Mouse (Mus musculus): ENCODE data around the gene Gpbp1l1.

Gene Gpbp1l1

DNA sequence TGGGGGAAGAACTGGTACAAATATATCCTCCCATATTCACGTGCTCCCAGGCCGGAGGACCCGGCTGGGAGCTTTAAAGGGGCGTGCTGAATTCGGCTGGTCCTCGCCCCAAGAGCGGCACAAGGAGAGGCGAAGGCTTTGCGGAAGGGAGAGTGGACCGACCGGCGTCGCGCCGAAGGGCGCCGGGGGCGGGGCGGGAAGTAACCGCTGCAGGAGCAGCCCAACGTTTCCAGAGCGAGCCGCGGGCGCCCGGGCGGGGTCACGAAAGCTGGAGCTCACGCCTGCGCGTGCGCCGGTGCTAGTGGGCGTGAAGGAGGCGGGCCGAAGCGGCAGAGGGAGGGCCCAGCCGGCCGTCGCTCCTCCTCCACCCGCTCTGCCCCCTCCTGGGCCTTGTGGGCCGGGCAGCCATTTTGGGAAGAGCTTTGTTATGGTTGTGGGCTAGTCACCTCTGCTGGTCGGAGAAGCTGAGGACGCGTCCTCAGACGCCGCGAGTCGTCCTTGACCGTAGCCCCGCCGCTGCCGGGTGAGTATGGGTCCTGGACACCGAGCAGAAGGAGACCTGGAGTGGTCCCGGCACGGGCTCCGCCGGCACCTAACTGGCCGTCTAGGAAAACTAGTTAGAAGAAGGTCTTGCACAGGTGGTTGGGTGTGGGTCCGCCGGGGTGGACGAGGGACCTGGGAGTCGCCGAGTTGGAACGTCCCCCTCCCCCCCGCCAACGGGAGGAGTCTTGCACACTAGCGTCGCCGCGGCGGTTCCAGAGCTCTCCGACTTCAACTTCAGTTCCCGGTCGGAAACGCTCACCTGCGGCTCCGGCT, at the start of gene Gpbp1l1:
TSS of gene Gpbp1l1 (plus strand) at position 353 of the 816 bp plus-strand sequence.
- peak; percentile 98 for DNase-seq (ENCODE audit: low read depth, low spot score)

DNA sequence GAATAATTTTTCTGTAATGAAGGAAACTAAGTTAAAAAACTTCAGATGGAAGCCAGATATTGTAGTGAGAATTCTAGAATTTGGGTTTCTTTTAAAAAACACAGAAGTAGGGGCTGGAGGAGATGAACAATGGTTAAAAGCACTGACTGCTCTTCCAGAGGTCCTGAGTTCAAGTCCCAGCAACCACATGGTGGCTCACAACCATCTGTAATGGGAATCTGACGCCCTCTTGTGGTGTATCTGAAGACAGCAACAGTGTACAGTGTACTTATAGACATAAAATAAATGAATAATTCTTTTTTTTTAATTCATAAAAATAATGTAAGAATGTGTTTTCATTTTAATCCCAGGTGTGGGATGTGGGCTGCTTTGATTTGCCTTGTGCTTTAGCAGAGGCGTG, 26.3 kb upstream of the Gpbp1l1 start:
- DNase-seq (ENCODE audit: low read depth, low spot score): no peak

DNA sequence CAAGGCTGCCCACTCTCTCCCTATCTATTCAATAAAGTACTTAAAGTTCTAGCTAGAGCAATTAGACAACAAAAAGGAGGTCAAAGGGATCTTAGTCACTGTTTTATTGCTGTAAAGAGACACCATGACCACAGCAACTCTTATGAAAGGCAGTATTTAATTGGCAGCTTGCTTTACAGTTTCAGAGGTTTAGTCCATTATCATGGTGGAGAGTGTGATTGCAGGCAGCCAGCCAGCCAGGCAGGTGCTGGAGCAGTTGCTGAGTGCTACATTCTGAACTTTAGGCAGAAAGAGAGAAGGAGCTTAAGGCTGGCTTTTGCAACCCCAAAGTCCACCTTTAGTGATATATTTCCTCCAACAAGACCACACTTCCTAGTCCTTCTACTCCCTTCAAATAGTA, 21.1 kb upstream of the Gpbp1l1 start:
- DNase-seq (ENCODE audit: low read depth, low spot score): no peak

DNA sequence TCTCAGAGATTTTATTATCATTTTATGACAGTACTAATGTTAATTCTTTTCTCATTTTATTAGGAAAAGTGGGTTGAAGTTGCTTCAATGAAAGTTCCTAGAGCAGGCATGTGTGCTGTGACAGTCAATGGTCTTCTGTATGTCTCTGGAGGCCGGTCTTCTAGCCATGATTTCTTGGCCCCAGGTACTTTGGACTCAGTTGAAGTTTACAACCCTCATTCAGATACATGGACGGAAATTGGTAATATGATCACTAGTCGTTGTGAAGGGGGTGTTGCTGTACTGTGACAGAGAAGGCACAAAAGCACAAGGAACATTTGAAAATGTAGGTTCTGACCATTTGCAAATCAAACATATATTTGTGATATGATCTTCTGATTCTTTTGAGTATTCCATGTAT, 19.7 kb upstream of the Gpbp1l1 start:
- no peak for DNase-seq (ENCODE audit: low read depth, low spot score)

DNA sequence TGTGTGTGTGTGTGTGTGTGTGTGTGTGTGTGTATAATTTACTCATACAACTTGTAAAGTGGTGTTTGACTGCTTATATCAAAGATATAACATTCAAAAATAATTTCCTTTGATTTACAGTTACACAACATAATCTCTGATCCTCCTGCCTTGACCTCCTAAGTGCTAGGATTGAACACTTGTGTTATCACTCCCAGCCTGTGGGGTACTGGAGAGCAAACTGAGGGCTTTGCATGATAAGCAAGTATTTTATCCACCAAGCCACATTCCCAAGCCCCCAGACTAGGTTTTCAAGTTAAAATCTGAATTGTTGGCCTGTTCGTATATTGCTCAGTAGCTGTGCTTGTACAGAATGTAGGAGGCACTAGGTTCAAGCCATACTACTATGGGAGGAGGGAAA, 7.0 kb upstream of the Gpbp1l1 start:
- DNase-seq (ENCODE audit: low read depth, low spot score): no peak

DNA sequence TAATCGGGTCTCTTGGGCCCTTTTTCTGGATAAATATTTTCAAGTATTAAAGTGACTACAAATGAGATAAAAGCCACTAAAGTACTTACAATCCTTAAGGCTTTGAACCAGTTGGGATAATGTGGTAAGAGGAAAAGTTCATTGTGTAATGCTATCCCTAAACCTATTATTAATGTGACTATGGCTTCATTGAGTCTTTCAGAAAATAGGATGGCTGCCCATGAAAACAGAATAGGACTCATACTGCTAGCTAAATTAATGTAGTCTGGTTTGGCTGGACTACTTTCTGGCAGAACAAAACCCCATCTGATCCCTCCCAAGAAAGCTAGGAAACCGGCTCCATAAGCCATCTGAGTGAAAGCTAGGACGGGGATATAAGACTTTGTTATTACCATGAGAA, 4.4 kb upstream of the Gpbp1l1 start:
- no peak for DNase-seq (ENCODE audit: low read depth, low spot score)

DNA sequence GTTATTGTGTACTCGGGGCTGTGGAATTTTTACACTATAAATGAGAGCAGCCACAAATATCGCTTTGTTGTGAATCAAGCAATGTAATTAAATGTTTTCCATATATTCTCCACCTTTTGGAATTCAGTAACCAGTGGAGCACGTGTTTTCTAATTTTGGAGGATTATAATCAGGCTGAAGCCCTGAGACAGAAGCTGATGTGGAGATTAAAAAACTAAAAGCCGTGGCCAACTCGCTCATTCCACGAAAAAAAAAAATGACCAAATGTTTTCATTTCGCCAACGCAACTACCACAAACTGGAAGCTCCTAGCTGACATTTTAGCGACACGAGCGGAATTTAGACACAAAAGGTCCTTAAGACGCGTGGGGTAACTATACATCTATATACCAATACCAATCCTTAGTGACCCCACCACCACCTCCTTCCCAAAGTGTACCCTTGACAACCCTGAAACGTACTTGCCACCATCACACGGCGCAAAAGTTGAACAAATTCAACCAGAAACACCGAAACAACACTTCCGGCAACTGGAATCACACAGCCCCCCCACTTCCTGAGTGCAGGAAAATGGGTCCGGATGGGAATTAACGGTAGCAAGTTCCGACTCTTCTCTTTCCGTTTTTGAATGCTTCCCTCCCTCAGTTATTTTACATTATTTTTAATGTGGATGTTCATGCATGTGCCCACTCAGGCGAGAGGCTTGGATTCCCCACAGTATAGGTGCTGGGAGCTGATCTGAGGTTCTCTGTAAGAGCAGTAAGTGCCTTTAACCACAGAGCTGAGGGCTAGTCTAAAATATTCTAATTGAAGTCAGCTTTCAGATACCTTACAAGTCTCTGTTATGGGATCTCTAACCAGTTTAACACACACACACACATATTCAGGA, 1.8 kb upstream of the Gpbp1l1 start, which contains the start of gene Tmem69:
TSS of gene Tmem69 (minus strand) at position 524 of the 888 bp plus-strand sequence.
- DNase-seq (ENCODE audit: low read depth, low spot score): peak; percentile 94

DNA sequence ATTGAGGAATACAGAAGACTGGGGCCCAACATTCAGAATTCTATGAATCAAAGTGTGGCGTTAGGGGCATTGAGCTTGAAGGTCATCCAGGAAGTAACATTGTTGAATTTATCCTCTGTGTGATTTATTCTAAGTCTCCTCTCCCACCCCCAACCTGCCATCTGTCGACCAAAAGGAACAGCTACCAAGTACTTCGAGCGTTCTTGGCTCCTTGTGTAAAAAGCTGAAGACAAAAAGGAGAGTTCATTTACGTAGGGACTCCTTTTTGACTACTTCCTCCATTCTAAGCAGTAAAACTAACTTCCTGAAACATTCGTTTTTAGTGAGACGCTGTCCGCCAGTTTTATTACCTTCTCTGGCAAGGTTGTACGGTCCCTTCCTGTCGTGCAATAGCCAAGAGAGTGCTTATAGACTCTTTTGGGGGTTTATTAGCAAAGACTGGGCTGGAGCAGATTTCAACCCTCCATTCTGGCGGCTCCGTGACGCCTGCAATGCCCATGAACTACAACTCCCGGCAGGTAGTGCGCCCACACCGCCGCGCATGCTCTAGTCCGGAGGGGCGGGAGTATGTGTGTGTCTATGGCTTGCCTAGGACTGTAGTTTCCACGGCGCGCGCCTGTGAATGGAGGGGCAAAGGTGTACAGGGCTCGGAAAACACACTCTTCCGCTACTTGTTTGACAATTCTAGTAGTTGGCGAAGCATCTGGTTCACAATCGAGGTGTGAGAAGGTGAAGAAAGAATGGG, 725 bp upstream of the Gpbp1l1 start:
- peak; percentile 97 for DNase-seq (ENCODE audit: low read depth, low spot score)

DNA sequence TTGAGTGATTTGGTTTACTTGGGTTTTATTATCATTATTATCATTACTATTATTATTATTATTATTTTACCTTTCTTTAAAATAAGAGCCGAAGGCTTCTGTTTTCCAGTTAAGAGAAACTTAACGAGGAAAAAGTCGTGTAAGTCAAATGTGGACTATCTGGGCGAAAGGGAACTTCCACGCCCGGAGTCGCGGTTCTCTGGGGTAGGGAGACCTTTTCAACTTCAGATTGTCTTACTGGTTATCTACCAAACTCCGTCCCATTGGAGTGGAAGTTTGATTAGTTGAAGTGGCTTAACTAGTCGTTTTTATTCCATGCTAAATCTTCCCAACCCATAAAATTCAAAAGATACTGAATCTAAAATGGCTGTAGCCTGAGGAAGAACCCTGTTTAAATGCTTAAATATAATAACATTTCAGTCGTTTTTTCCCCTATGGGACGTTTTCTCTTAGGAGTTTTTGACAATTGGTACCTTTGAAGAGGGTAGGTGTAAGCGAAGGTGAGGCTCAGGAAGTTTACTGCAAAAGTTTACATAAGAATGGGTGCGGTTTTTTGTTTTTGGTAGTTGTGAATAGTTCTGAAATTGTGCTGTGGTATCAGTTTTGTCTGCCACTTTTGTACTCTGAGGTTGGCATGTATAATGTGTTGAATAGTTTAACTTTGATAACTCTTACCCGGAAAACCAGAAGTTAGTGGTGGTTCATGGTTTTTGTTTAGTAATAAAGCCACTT, 859 bp downstream of the Gpbp1l1 start:
- no peak for DNase-seq (ENCODE audit: low read depth, low spot score)

DNA sequence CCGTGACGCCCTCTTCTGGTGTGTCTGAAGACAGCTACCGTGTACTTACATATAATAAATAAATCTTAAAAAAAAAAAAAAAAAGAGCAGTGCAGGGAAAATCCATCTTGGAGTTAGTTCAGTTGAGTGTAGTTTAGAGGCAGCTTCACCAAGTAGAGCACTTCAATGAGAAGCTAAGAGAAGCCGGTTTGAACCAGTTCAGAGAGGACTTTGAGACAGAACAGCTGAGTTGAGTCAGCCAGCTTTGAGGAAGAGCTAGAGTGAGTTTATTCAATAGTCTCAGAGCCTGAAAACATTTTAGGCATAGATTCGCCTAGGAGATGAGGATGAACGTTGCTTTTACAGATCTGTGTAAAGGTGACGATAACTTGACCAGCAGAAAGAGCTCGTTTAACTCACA, 38.3 kb downstream of the Gpbp1l1 start:
- DNase-seq (ENCODE audit: low read depth, low spot score): no peak

DNA sequence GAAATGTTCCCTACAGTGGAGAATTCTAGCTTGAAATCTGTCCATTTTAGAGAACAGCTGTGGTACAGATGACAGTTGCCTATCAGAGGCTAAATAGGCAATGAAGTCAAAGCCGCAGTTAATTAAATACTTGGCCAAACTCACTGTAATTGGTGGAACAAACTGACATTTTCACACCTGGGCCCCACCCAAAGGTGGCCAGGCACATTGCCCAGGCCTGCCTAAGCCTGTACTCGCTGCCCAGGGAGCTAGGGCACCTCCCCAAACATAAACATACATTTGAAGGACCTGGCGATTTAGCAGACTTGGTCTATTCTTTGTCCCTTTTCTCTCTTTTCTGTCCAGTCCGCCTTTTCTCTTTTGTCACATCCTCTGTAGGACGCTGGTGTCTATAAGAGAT, 38.9 kb downstream of the Gpbp1l1 start, which contains the start of gene Ccdc17:
TSS of gene Ccdc17 (plus strand) at position 276 of the 400 bp plus-strand sequence.
- DNase-seq (ENCODE audit: low read depth, low spot score): peak; percentile 12

DNA sequence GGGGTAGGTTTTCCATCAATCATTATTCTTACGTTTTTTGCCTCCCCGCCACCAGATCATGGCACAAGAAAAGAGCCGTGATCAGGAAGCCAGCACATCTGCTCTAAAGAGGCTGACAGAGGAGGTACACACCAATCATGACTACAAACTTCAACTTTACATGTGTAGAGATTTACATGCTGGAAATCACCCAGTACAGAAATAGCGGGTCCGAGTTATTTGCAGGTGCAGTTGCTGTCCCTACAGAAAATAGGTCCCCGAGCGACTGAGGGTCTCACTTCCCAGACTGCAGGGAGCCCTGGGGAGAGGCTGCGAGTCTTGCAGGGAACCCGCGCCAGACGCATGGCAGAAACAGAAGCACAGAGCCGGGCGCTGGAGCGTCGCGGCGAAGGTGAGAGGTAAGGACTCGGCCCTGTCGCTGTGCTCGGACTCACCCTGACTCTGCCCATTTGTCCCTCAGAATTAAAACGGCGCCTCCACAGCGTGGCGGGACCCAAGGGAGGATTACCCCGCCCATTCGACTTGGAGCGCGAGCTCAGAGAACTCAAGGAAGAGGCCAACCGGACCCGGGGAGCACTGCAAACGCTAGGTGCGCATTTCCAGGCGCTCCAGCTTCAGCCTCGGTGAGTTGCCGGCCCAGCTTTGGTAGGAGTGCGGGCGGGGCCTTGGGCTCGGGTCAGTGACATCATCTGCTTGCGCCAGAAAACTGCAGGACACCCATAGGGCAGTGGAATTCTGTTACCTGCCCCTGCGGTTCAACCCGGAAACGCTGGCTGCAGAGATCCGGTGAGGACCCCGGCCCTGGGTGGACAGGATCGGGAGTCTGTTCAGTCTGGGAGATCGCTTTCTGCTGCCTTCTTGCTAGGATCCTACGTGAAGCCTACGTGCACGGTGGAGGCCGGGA, 39.8 kb downstream of the Gpbp1l1 start:
- DNase-seq (ENCODE audit: low read depth, low spot score): peak; percentile 98

DNA sequence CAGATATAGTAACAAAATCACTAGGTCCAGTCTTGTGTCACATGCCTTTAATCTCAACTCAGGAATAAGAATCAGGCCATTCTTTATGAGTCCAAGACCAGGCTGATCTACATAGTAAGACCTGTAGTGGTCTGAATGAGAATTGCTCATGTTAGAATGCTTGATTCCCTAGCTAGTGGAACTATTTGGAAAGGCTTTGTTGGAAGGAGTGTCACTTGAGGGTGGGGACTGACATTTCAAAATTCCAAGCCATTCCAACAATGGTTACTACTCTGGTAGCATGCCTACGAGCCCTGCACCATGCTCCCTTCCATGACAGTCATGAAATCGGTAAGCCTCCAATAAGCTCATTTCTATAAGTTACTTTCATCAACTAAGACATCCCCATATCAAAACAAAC, 55.2 kb downstream of the Gpbp1l1 start:
- no peak for DNase-seq (ENCODE audit: low read depth, low spot score)

DNA sequence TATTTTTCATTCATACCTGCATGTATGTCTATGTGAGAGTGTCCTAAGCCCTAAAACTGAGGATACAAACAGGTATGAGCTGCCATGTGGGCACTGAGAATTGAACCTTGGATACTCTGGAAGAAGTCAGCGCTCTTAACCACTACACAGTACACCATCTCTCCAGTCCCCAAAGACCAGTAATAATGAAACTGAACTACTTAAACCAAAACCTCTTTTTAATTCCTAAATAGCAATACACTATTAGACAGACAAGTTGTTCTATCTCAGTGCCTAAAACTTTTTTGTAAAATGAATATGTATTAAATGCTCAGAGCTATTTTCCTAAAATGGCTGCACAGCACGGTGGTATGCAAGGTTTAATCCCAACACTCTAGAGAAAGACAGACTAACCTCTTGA, 57.8 kb downstream of the Gpbp1l1 start:
- DNase-seq (ENCODE audit: low read depth, low spot score): no peak

DNA sequence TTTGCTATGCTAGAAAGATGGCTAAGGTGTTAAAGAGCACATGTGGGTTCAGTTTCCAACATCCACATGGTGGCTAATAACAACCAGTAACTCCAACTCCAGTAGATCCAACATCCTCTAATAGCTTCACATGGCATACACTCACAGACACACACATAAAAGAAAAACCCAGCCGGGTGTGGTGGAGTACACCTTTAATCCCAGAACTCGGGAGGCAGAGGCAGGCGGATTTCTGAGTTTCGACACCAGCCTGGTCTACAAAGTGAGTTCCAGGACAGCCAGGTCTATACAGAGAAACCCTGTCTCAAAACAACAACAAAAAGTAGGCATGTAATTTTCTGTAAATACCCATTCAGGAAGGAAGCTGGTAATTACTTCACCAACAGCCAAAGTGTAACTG, 67.4 kb downstream of the Gpbp1l1 start:
- DNase-seq (ENCODE audit: low read depth, low spot score): no peak

DNA sequence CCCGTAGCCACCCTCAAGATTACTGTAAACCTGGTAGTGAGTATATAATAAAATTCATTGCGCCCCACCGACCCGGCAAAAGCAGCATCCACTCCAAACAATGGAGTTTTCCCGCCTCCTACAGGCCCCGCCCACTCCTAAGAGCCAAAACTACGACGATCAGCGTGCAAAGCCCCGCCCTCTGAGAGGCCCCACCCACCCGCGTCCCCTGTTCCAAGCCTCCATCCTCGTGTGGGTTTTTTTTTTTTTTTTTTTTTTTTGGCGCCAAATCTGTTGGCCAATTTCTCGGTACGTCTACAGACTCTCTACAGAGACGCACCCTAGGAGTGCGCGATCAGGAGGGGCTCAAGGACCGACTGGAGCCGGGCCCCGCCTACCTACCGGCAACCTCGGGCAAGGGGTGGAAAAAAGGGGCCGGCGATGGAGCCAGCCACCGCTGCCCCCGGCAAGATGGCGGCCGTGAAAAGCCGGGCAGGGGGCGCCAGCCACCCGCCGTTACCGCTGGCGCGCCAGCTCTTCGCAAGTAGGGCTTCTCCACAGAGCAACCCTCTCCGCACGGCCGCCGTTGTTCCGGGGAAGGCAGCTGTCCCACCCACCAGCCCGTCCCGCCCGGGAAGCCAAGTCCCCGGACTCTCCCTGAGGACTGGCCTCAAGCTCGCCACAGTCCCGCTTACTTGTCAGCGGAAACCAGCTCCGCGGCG, 69.3 kb downstream of the Gpbp1l1 start:
- DNase-seq (ENCODE audit: low read depth, low spot score): peak; percentile 88

DNA sequence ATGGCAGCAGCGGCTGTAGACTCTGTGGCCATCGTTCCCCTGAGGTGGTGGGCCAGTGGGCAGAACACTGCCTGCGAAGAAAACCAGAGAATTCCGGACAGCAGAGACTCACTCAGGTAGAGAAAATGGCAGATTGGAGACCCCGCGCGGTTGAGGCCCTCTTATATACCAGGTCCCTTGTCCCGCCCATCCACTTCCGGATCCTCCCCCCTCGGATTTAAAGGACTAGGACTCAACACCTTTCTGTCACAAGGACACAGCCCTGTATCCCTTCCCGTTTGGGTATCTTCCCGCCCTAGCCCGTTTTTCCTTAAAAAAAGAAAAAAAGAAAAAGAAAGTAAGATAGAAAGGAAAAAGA, 69.9 kb downstream of the Gpbp1l1 start:
- DNase-seq (ENCODE audit: low read depth, low spot score): peak; percentile 95

DNA sequence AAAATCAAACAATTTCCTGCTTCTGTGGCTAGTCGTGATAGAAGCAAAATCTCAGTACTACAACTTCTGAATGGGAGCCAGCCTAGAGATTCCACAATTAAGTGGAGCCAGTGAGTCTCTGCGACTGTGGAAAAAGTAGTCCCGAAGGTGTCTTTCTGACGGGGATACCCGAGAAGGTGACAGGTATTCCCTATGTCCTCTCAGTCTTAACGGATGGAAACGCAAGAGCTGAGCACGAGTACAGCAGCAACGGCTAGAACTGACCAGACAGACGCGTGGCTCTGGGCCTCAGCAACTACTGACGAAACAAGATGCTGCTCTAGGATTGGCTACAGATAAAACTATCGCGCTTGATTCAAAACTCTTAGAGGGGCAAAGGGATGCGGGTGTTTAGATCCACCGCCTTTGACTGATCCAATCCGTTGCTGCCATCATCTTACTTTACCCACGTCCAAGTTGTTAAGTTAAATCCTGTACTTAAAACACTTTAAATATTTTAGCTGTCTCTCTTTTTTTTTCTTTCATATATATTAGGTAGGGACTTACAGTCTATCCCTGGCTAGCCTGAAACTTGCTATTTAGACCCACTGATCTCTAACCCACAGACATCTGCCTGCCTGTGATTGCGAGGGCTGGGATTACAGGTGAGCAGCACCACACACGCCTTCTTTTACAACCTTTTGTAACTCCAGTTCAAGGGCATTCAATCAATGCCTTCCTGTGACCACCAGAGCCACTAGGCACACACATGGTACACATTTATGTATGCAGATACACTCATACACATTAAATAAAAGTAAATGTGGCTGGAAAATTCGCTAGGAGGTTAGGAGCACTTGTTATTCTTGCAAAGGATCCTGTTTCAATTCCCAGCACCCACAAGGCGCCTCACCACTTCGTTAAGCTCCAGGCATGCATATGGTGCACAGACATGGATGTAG, 70.5 kb downstream of the Gpbp1l1 start, which contains the start of gene Nasp:
TSS of gene Nasp (minus strand) at position 220 of the 941 bp plus-strand sequence.
- DNase-seq (ENCODE audit: low read depth, low spot score): peak; percentile 96

Measured in brain, adult 2 months (tissue).